Mouse (Mus musculus) cerebellum, adult 2 months (tissue): ENCODE results near the gene Gm11939. TPM values are rescaled to one million over a fixed set of nuclear protein-coding genes. Genes with fewer than 3 reads are reported as not detected.
"Not testable (repeated sequence)": the region's sequence is repeated elsewhere in the genome, so short reads cannot be mapped to it uniquely, and the experiment has no call there.

Experiments used
- DNase-seq, 2 experiments: peaks; one replicate each; pipeline ENCODE4 v3.0.0; 2021
- H3K27ac ChIP-seq: fragments of 200-500 bp; 2 replicates; pipeline ENCODE4 v1.5.1; 2012; ENCODE audit warnings: low read length, control low read depth, inconsistent platforms; ENCODE audit not compliant: insufficient read depth
- H3K27me3 ChIP-seq: fragments of 200-500 bp; 2 replicates; pipeline ENCODE4 v1.6.1; 2012; ENCODE audit warnings: inconsistent platforms, mild to moderate bottlenecking, low read length, moderate library complexity; ENCODE audit not compliant: control insufficient read depth, insufficient read depth
- H3K4me1 ChIP-seq: fragments of 200-500 bp; 2 replicates; pipeline ENCODE4 v1.6.1; 2011; ENCODE audit warnings: low read length; ENCODE audit not compliant: control insufficient read depth, insufficient read depth
- H3K4me3 ChIP-seq: fragments of 200-500 bp; replicated peaks from 2 replicates; pipeline ENCODE3; 2011; ENCODE audit warnings: mild to moderate bottlenecking, low read depth, low read length, control low read depth; ENCODE audit not compliant: insufficient read depth
- CTCF ChIP-seq: fragments of 200-500 bp; IDR thresholded peaks from 2 replicates; pipeline ENCODE4 v1.5.1; 2011; ENCODE audit warnings: low read depth, mild to moderate bottlenecking, control low read depth, low read length, moderate library complexity, borderline replicate concordance; ENCODE audit not compliant: insufficient read depth
- POLR2A ChIP-seq: fragments of 200-500 bp; IDR thresholded peaks from 2 replicates; pipeline ENCODE4 v1.6.1; 2011; ENCODE audit warnings: low read length, control low read depth, borderline replicate concordance; ENCODE audit not compliant: insufficient read depth
- WGBS: fragments of 180-500 bp; shearing (Covaris S2); methylation state at CpG from one replicate; pipeline ENCODE4 v1.1.7; 2018; 5-methylcytosine and 5-hydroxymethylcytosine counted together
- polyA plus RNA-seq: library from polyadenylated mRNA; depleted of rRNA; stranded (reverse); fragments of >200 nt; gene quantifications from 2 replicates; pipeline ENCODE4 v1.2.3, GENCODE M21; 2012; rRNA removed

Gene Gm11939
- polyA plus RNA-seq, result not detected in 2 replicates

DNA sequence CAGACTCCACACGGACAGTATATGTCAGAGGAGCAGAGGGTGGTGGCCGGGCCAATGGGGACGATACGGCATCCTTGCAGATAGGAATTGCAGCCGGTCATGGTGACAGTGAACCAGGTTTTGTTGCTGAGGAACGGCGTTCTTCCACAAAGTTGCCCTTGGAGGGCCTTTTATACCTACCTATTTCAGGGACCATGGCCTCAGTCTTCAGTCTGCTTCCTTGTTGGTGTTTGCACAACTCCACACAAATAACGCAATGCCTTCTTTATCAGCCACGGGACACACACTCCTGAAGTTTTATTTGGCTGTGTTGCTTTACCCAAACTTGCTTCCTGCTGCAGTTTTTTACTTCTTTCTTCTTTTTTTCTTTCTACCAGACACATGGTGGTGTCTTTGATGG, at the start of gene Gm11939:
Gene Gm11939, minus strand, starts transcription at position 101 of the 400 bp plus-strand sequence.
- TF ChIP-seq CTCF, result no peak
- TF ChIP-seq POLR2A, result no peak
- H3K27me3 ChIP-seq, result no peaks in the 10 kb centered on the region
- WGBS, result 94% methylated on average over 9 of the region's 9 CpGs
- H3K4me1 ChIP-seq, result no peaks in the 10 kb centered on the region
- no peak within 1 kb of the TSS for H3K4me3 ChIP-seq
- H3K27ac ChIP-seq, result no peak within 1 kb of the TSS
- no peak for DNase-seq

DNA sequence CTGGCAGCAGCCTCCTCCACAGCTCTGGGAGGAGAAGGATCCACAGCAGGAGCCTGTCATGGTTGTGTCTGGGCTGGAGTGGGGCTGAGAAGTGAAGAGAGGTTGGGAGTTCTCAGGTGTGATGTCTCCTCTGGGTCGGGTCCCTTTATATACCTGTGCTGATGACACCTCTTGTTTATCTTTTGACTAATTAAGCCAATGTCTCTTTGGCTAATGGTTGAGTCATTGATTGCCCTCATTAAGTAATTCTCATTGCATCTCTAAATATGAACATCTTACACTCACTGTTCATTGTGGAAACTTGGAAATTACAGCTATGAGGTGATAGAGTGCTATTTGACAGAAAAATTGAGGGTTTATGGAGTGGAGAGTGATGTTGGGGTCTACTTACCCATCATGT, 43.9 kb upstream of the Gm11939 start, which contains the start of gene Gm11938:
Gene Gm11938, minus strand, starts transcription at position 101 of the 400 bp plus-strand sequence.
- H3K4me3 ChIP-seq, H3K27me3 ChIP-seq, H3K4me1 ChIP-seq, DNase-seq, H3K27ac ChIP-seq: not testable (repeated sequence)
- WGBS, result 72% methylated on average over 1 of the region's 1 CpGs

DNA sequence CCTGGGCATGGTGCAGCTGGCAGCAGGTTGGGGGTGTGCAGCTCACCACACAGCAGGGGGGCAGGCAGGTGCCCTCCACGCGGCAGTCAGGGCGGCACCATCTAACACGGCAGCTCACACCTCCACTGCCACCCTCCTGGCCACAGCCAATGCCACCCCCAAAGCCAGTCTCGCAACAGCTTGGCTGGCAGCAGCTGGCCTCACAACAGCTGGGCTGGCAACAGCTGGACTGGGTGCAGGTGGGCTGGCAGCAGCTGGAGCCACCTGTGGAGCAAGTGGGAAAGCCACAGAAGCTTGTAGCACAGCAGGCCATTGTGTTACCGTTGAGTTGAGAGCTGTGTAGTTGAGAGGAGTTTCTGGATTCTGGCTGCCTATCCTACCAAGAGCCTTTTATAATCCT, 38.5 kb upstream of the Gm11939 start, which contains the start of gene Krtap9-3:
Gene Krtap9-3, minus strand, starts transcription at position 364 of the 400 bp plus-strand sequence.
- DNase-seq, H3K27me3 ChIP-seq, H3K27ac ChIP-seq, H3K4me3 ChIP-seq, H3K4me1 ChIP-seq: not testable (repeated sequence)
- WGBS, result 73% methylated on average over 6 of the region's 6 CpGs

DNA sequence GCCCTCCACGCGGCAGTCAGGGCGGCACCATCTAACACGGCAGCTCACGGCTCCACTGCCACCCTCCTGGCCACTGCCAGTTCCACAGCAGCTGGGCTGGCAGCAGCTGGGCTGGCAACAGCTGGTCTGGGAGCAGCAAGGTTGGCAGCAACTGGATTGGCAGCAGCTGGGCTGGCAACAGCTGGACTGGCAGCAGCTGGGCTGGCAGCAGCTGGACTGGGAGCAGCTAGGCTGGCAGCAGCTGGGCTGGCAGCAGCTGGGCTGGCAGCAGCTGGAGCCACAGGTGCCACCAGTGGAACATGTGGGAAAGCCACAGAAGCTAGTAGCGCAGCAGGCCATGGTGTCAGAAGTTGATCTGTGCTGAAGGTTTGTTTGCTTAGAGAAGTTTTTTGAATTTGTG, 31.7 kb upstream of the Gm11939 start, which contains the start of gene Krtap1-3:
Gene Krtap1-3, minus strand, starts transcription at position 359 of the 400 bp plus-strand sequence.
- no peak for TF ChIP-seq POLR2A
- TF ChIP-seq CTCF, result no peak
- H3K4me1 ChIP-seq, result no peaks in the 10 kb centered on the region
- H3K27me3 ChIP-seq, result no peaks in the 10 kb centered on the region
- no peak for DNase-seq
- WGBS, result 71% methylated on average over 6 of the region's 6 CpGs
- no peak within 1 kb of the TSS for H3K27ac ChIP-seq
- H3K4me3 ChIP-seq, result no peak within 1 kb of the TSS

DNA sequence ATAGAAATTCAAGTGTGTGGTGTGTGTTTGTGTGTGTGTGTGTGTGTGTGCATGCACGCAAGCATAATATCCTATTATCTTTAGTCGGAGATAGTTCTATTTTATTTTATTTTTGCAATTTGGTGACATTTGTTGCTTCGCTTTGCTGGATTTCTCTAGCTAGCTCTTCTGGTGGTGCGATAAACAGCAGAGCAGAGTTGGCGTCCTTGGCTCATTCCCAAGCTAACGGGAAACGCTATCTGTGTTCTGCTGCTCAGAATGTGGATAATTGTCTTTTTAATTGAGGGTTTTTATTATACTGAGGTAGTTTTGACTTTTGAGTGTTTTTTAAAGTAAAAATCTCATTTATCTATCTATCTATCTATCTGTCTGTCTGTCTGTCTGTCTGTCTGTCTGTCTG, 25.8 kb upstream of the Gm11939 start:
- TF ChIP-seq CTCF, result no peak
- no peak for TF ChIP-seq POLR2A
- Histone ChIP-seq H3K4me1 (no peaks in the 10 kb centered on the region), H3K27me3 (no peaks in the 10 kb centered on the region), H3K4me3 (no peak overlapping the region), H3K27ac (no peak overlapping the region)
- no peak for DNase-seq
- WGBS, result 78% methylated on average over 7 of the region's 7 CpGs

DNA sequence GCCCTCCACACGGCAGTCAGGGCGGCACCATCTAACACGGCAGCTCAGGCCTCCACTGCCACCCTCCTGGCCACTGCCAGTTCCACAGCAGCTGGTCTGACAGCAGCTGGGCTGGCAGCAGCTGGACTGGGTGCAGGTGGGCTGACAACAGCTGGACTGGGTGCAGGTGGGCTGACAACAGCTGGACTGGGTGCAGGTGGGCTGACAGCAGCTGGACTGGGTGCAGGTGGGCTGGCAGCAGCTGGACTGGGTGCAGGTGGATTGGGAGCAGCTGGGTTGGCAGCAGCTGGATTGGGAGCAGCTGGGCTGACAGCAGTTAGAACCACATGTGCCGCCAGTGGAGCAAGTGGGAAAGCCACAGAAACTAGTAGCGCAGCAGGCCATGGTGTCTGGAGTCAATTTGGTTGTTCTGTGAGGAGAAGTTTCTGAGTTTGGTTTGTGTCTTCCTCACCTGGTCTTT, 24.0 kb upstream of the Gm11939 start, which contains the start of gene Krtap1-4:
Gene Krtap1-4, minus strand, starts transcription at position 410 of the 460 bp plus-strand sequence.
- Histone ChIP-seq H3K4me3 (no peak within 1 kb of the TSS), H3K27me3 (no peaks in the 10 kb centered on the region), H3K4me1 (no peaks in the 10 kb centered on the region), H3K27ac (no peak within 1 kb of the TSS)
- no peak for TF ChIP-seq CTCF
- no peak for TF ChIP-seq POLR2A
- WGBS, result 72% methylated on average over 5 of the region's 5 CpGs
- no peak for DNase-seq

DNA sequence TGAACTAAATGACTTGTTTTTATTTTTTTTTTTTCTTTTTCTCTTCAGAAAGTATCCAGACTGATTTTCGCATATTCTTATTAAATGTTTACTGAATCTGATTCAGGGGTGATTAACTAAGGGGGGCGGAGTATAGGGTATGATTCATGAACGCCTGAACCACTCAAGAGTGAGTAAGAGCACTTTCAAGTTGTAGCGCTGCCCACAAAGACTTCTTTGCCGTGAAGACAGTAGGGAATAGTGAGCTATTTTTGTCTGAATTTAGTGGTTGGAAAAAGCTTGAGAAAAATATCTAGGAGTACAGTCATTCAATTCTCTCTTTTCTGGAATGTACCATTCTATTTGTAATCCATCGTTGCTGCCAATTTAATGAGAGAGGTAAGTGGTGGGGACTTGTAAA, 22.3 kb upstream of the Gm11939 start:
- H3K4me3 ChIP-seq, result no peak overlapping the region
- no peak overlapping the region for H3K27ac ChIP-seq
- 83% methylated on average over 6 of the region's 6 CpGs for WGBS
- no peaks in the 10 kb centered on the region for H3K4me1 ChIP-seq
- DNase-seq, result no peak
- TF ChIP-seq CTCF, result no peak
- TF ChIP-seq POLR2A, result no peak
- no peaks in the 10 kb centered on the region for H3K27me3 ChIP-seq

DNA sequence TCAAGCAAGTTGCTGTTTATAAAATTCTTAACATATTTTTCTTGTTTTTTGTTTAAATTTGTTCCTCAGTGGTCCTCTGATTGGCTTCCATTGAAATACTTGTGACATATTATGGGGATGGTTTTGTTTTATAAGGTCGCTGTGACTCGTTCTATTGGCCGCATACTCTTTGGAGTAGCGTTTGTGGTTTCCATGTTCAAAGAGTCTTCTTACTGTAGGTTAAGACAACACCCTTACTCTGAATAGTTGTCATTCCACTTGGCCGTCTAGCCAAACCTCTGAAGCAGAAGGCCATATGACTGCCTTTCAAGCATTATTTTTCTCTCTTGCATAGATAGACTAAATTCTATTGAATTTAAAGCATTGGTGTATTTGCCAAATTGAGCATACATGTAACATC, 21.8 kb upstream of the Gm11939 start:
- DNase-seq, result no peak
- 92% methylated on average over 5 of the region's 5 CpGs for WGBS
- H3K4me1 ChIP-seq, result no peaks in the 10 kb centered on the region
- no peak overlapping the region for H3K27ac ChIP-seq
- H3K4me3 ChIP-seq, result no peak overlapping the region
- TF ChIP-seq CTCF, result no peak
- TF ChIP-seq POLR2A, result no peak
- no peaks in the 10 kb centered on the region for H3K27me3 ChIP-seq

DNA sequence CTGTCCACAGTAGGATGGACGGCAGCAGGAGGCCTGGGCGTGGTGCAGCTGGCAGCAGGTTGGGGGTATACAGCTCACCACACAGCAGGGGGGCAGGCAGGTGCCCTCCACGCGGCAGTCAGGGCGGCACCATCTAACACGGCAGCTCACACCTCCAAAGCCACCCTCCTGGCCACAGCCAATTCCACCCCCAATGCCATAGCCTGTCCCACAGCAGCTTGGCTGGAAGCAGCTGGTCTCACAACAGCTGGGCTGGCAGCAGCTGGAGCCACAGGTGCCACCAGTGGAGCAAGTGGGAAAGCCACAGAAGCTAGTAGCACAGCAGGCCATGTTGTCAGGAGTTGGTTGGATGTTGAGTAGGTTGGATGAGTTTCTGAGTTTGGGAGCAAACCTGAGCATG, 21.4 kb upstream of the Gm11939 start, which contains the start of gene Krtap1-5:
Gene Krtap1-5, minus strand, starts transcription at position 381 of the 400 bp plus-strand sequence.
- H3K27ac ChIP-seq, result no peak within 1 kb of the TSS
- DNase-seq, result no peak
- H3K4me3 ChIP-seq, result no peak within 1 kb of the TSS
- no peaks in the 10 kb centered on the region for H3K4me1 ChIP-seq
- TF ChIP-seq CTCF (no peak), POLR2A (no peak)
- WGBS, result 84% methylated on average over 6 of the region's 6 CpGs
- no peaks in the 10 kb centered on the region for H3K27me3 ChIP-seq
